In the genomic region with DNA sequence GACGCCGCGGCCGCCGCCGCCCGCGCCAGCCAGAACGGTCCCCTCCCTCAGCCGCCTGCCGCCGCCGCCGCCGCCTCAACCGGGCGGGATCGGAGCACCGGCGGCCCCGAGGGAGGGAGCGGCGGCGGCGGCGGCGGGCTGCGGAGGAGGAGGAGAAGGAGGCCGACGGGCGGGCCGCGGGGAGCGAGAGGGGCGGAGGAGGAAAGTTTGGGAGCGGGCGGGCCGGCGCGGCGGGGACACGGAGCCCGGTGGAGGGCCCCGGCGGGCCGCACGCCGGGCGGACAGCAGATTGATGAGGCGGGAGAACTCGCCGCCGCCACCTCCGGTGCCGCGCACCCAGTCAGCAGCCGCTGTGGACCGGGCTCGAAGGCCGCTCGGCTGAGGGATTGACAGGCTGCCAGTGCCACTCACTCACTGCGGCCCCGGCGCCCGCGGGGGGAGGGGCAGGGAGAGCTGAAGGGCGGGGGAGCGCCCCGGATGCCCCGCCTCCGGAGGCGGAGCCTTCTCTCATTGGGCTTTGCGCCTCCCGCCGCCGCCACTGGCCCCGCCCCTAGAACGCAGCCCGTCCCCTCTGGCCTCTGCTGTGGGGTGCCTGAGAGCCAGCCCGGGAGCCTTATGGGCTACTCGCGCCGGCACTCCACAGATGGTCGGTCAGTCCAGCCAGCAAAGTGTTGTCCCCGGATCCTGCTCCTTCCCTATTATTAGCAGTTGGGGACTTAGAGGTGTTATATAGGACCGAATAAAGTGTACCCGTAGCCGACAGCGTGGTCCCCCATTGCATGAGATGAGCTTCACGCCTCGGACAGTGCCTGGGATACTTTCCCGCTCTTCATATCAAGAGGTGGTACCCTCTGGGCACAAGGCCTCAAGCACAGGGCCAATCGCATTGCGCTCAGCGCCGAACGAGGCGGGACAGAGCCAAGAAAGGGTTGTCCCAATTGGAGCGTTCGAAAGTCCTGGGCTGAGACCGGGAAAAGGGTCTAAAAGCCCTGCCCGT, we compare ENCODE assay signal across 8 mouse cellular contexts. TPM values are rescaled to one million over a fixed set of nuclear protein-coding genes. Genes with fewer than 3 reads are reported as not detected.
DNase-seq lines count a peak whose midpoint lies in the region; ATAC-seq and TF ChIP-seq lines count a peak whose summit lies in the region.

A gene (minus strand): TSS at position 838 of the 997 bp plus-strand sequence.

- TF ChIP-seq CTCF in midbrain, postnatal 0 days (IDR thresholded peaks at IDR 0.05), result no peak

- WGBS in embryonic facial prominence, embryonic 13.5 days, result under 1% methylated on average over 66 of the region's 102 CpGs
- WGBS in limb, embryonic 14.5 days, result under 1% methylated on average over 67 of the region's 102 CpGs
- 1% methylated on average over 34 of the region's 102 CpGs for WGBS in midbrain, postnatal 0 days

- peaks cover 4% of the 10 kb centered on the region; the same call in 1 of the 2 replicates for H3K27me3 ChIP-seq in embryonic facial prominence, embryonic 13.5 days
- H3K27me3 ChIP-seq in limb, embryonic 14.5 days (ENCODE audit: control insufficient read depth, insufficient read depth, low read length), result peaks cover 4% of the 10 kb centered on the region; the same call in 1 of the 2 replicates
- H3K27me3 ChIP-seq in midbrain, postnatal 0 days (ENCODE audit: insufficient read depth, low read length), result no peaks in the 10 kb centered on the region; the same call in 1 of the 2 replicates

- peak within 1 kb of the TSS; percentile 95 for H3K4me2 ChIP-seq in embryonic facial prominence, embryonic 13.5 days
- H3K4me2 ChIP-seq in limb, embryonic 14.5 days (replicated peaks; ENCODE audit: low read depth, low read length, severe bottlenecking), result peak within 1 kb of the TSS; percentile 89
- peak within 1 kb of the TSS; percentile 98 for H3K4me2 ChIP-seq in midbrain, postnatal 0 days (ENCODE audit: low read depth, low read length, poor library complexity, severe bottlenecking)

- peak; percentile 92 for ATAC-seq in embryonic facial prominence, embryonic 13.5 days (ENCODE audit: insufficient number of reproducible peaks, insufficient read depth, low FRiP score, low TSS enrichment, low read depth)
- peak; percentile 92 for ATAC-seq in limb, embryonic 14.5 days (ENCODE audit: low FRiP score, low read depth)
- peak; percentile 90 for ATAC-seq in midbrain, postnatal 0 days (ENCODE audit: low FRiP score)

- no peaks in the 10 kb centered on the region for H3K9me3 ChIP-seq in embryonic facial prominence, embryonic 13.5 days
- no peaks in the 10 kb centered on the region for H3K9me3 ChIP-seq in limb, embryonic 14.5 days (ENCODE audit: control insufficient read depth, low read length)
- no peaks in the 10 kb centered on the region for H3K9me3 ChIP-seq in midbrain, postnatal 0 days (ENCODE audit: low read length)

- peak within 1 kb of the TSS; percentile 94 for H3K9ac ChIP-seq in embryonic facial prominence, embryonic 13.5 days
- H3K9ac ChIP-seq in limb, embryonic 14.5 days (ENCODE audit: low read depth, low read length, severe bottlenecking), result peak within 1 kb of the TSS; percentile 91
- peak within 1 kb of the TSS; percentile 81 for H3K9ac ChIP-seq in midbrain, postnatal 0 days (replicated peaks; ENCODE audit: low read length, poor library complexity, severe bottlenecking)

- peaks cover 14% of the 10 kb centered on the region for H3K4me1 ChIP-seq in embryonic facial prominence, embryonic 13.5 days
- peaks cover 12% of the 10 kb centered on the region for H3K4me1 ChIP-seq in limb, embryonic 14.5 days (ENCODE audit: control insufficient read depth, insufficient read depth, low read length)
- H3K4me1 ChIP-seq in midbrain, postnatal 0 days (ENCODE audit: insufficient read depth, low read length), result no peaks in the 10 kb centered on the region

- TF ChIP-seq POLR2A in limb, embryonic 14.5 days (IDR thresholded peaks at IDR 0.05; ENCODE audit: borderline replicate concordance, extremely low read depth, insufficient read depth, insufficient read length), result peak; percentile 73; the same call in 1 of the 2 replicates

- H3K36me3 ChIP-seq in embryonic facial prominence, embryonic 13.5 days, result no peaks in the 10 kb centered on the region
- no peaks in the 10 kb centered on the region for H3K36me3 ChIP-seq in limb, embryonic 14.5 days (ENCODE audit: control insufficient read depth, insufficient read depth, low read length)
- H3K36me3 ChIP-seq in midbrain, postnatal 0 days (ENCODE audit: insufficient read depth, low read length), result no peaks in the 10 kb centered on the region

- peak; percentile 92 for DNase-seq in 3134 (ENCODE audit: extremely low read depth, insufficient read length, low spot score)
- DNase-seq in adrenal gland, postnatal 36 days, result peak; percentile 98 to 100
- DNase-seq in heart, adult 8-10 months (ENCODE audit: low spot score), result peak; percentile 92
- DNase-seq in kidney, adult 9 months, result peak; percentile 98
- DNase-seq in limb, embryonic 14.5 days (ENCODE audit: low spot score), result peak; percentile 95
- DNase-seq in midbrain, postnatal 0 days (ENCODE audit: low spot score), result peak; percentile 96
- DNase-seq in spleen, postnatal 14 days (ENCODE audit: low spot score in 2 of 2), result peak; percentile 97 to 98

- peak within 1 kb of the TSS; percentile 83 for H3K4me3 ChIP-seq in embryonic facial prominence, embryonic 13.5 days
- H3K4me3 ChIP-seq in limb, embryonic 14.5 days (replicated peaks; ENCODE audit: low read length), result peak within 1 kb of the TSS; percentile 87
- peak within 1 kb of the TSS; percentile 90 for H3K4me3 ChIP-seq in midbrain, postnatal 0 days (ENCODE audit: low read depth, low read length)

- peak within 1 kb of the TSS; percentile 95 for H3K27ac ChIP-seq in embryonic facial prominence, embryonic 13.5 days
- peak within 1 kb of the TSS; percentile 93 for H3K27ac ChIP-seq in limb, embryonic 14.5 days (replicated peaks; ENCODE audit: low read depth, low read length)
- peak within 1 kb of the TSS; percentile 89 for H3K27ac ChIP-seq in midbrain, postnatal 0 days (ENCODE audit: low read depth, low read length)

RNA-seq across cellular contexts. Expression of the gene that starts here (rescaled TPM):
- total RNA-seq in adrenal gland, postnatal 36 days (2021), result 100 to 1,000 TPM; 103 to 105 TPM
- polyA plus RNA-seq in embryonic facial prominence, embryonic 13.5 days (2015; fragmentation: Nextera tagmentation; extraction: Ambion mirVana), result 21.4 and 24.7 TPM in 2 replicates
- 10 to 100 TPM in 2 of 4 experiments, 1 to 10 TPM in 2; 7.8 to 11.4 (median 10.0) TPM for total RNA-seq in heart, adult 8-10 months (2022)
- polyA plus RNA-seq in limb, embryonic 14.5 days (2012; rRNA removed), result 30.7 and 34.7 TPM in 2 replicates
- polyA plus RNA-seq in limb, embryonic 14.5 days (2014; fragmentation: Nextera tagmentation; extraction: Ambion mirVana), result 25.0 and 26.7 TPM in 2 replicates
- 105 and 117 TPM in 2 replicates for total RNA-seq in midbrain, postnatal 0 days (2014; rRNA removed)
- polyA plus RNA-seq in midbrain, postnatal 0 days (2015; fragmentation: Nextera tagmentation; extraction: Ambion mirVana), result 62.3 and 68.3 TPM in 2 replicates

Comparison
In these comparisons a context has a peak if more than half of its experiments do, and no peak if none do; other contexts are left out.
1. Peak in every context shown above with its lines: DNase-seq, ATAC-seq, H3K4me3 ChIP-seq and H3K27ac ChIP-seq.